Mouse (Mus musculus) lung, postnatal 0 days (tissue): ENCODE data around the gene Taar8b. TPM values are rescaled to one million over a fixed set of nuclear protein-coding genes. Genes with fewer than 3 reads are reported as not detected.
"Not testable (repeated sequence)": the region's sequence is repeated elsewhere in the genome, so short reads cannot be mapped to it uniquely, and the experiment has no call there.

ENCODE experiments used
- ATAC-seq: fragments of 200-750 bp; cut with Nextera tagmentation; 2 replicates; pipeline ENCODE4 v1.8.0; 2017; ENCODE audit warnings: moderate library complexity
- DNase-seq: peaks from one replicate; pipeline ENCODE4 v3.0.0-alpha.2; 2016; ENCODE audit warnings: low spot score
- H3K27ac ChIP-seq: fragments of 300-500 bp; sonication (generic); 2 replicates; pipeline ENCODE4 v1.5.1; 2014; ENCODE audit warnings: antibody characterized with exemption, mild to moderate bottlenecking, low read length, mixed read lengths
- H3K27me3 ChIP-seq: fragments of 300-500 bp; sonication (generic); replicated peaks from 2 replicates; pipeline ENCODE4 v1.6.1; 2014; ENCODE audit warnings: low read length, mixed read lengths; ENCODE audit not compliant: insufficient read depth
- H3K36me3 ChIP-seq: fragments of 300-500 bp; sonication (generic); 2 replicates; pipeline ENCODE4 v1.6.1; 2014; ENCODE audit warnings: low read length, mixed read lengths; ENCODE audit not compliant: insufficient read depth
- H3K4me1 ChIP-seq: fragments of 300-500 bp; sonication (generic); 2 replicates; pipeline ENCODE4 v1.6.1; 2014; ENCODE audit warnings: antibody characterized with exemption, low read depth, low read length, mixed read lengths; ENCODE audit not compliant: insufficient read depth
- H3K4me2 ChIP-seq: fragments of 300-500 bp; sonication (generic); replicated peaks from 2 replicates; pipeline ENCODE4 v1.6.1; 2014; ENCODE audit warnings: low read depth, mild to moderate bottlenecking, low read length, moderate library complexity, mixed read lengths
- H3K4me3 ChIP-seq: fragments of 300-500 bp; sonication (generic); 2 replicates; pipeline ENCODE4 v1.5.1; 2014; ENCODE audit warnings: low read depth, low read length
- H3K9ac ChIP-seq: fragments of 300-500 bp; sonication (generic); replicated peaks from 2 replicates; pipeline ENCODE4 v1.6.1; 2014; ENCODE audit warnings: low read depth, mild to moderate bottlenecking
- H3K9me3 ChIP-seq: fragments of 300-500 bp; sonication (generic); 2 replicates; pipeline ENCODE4 v1.6.1; 2016; ENCODE audit warnings: low read length, mixed read lengths
- CTCF ChIP-seq: IDR thresholded peaks from 2 replicates; pipeline ENCODE4 v1.5.1; 2016; ENCODE audit warnings: antibody characterized with exemption, mild to moderate bottlenecking
- EP300 ChIP-seq: IDR thresholded peaks from 2 replicates; pipeline ENCODE4 v1.6.1; 2016; ENCODE audit warnings: antibody characterized with exemption, mild to moderate bottlenecking, control low read depth
- WGBS: fragments of 180-500 bp; shearing (Covaris S2); extraction: QIAGEN DNeasy Blood & Tissue Kit; methylation state at CpG from one replicate; pipeline ENCODE4 v1.1.7; 2014; 5-methylcytosine and 5-hydroxymethylcytosine counted together
- polyA plus RNA-seq: library from polyadenylated mRNA; unstranded; fragments of >200 nt; fragmentation: Nextera tagmentation; extraction: Ambion mirVana; gene quantifications from 2 replicates; pipeline ENCODE4 v1.2.1, GENCODE M21; 2015

Gene Taar8b
- polyA plus RNA-seq, 1 experiment from 2014 or later = not detected

GRCm38 (mm10) chr10:24087168-24087567 lies 4.9 kb downstream of the Taar8b start:
- no peak for ATAC-seq
- 80% methylated on average over 2 of the region's 2 CpGs for WGBS
- no peaks in the 10 kb centered on the region for H3K9me3 ChIP-seq
- no peaks in the 10 kb centered on the region for H3K27me3 ChIP-seq
- no peaks in the 10 kb centered on the region for H3K4me1 ChIP-seq
- H3K27ac ChIP-seq = no peak overlapping the region
- no peaks in the 10 kb centered on the region for H3K36me3 ChIP-seq
- H3K9ac ChIP-seq = no peak overlapping the region
- no peak overlapping the region for H3K4me2 ChIP-seq
- no peak for DNase-seq
- TF ChIP-seq CTCF = no peak
- TF ChIP-seq EP300 = no peak
- H3K4me3 ChIP-seq = no peak overlapping the region

- H3K27me3 ChIP-seq = no peaks in the 10 kb centered on the region
- peak; percentile 9 for DNase-seq
- no peak overlapping the region for H3K27ac ChIP-seq
- H3K4me1 ChIP-seq = no peaks in the 10 kb centered on the region
- TF ChIP-seq EP300 = no peak
- TF ChIP-seq CTCF = no peak
- H3K9me3 ChIP-seq = no peaks in the 10 kb centered on the region
- no peaks in the 10 kb centered on the region for H3K36me3 ChIP-seq
- H3K4me3 ChIP-seq = no peak overlapping the region
- no peak for ATAC-seq
- no peak overlapping the region for H3K4me2 ChIP-seq
- 46% methylated on average over 5 of the region's 5 CpGs for WGBS
- no peak overlapping the region for H3K9ac ChIP-seq
Observed at GRCm38 (mm10) chr10:24086555-24086954, 5.5 kb downstream of the Taar8b start.

DNA sequence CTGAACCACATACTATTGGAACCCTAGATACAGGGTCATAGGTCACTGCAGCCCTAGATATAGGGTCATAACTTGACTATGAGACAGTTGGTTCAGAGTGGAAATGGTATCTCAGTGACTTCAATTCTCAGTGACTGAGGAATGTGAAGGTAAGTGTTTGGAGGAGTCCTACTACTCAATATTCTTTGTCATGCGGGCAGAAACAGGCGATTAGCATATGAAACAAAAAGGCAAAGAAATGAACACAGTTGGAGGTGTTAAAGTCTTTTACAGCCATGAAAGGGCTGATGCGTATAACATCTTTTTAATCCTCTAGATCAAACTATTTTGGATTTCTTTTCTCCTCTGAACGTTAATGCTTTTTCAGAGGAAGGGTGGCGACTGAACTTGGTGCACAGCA lies 6.2 kb downstream of the Taar8b start:
- H3K9me3 ChIP-seq = no peaks in the 10 kb centered on the region
- H3K9ac ChIP-seq = no peak overlapping the region
- DNase-seq = no peak
- H3K36me3 ChIP-seq = no peaks in the 10 kb centered on the region
- 61% methylated on average over 5 of the region's 5 CpGs for WGBS
- no peak for ATAC-seq
- no peak overlapping the region for H3K4me3 ChIP-seq
- no peaks in the 10 kb centered on the region for H3K27me3 ChIP-seq
- H3K4me1 ChIP-seq = no peaks in the 10 kb centered on the region
- H3K27ac ChIP-seq = no peak overlapping the region
- no peak overlapping the region for H3K4me2 ChIP-seq
- TF ChIP-seq CTCF (no peak), EP300 (no peak)

DNA sequence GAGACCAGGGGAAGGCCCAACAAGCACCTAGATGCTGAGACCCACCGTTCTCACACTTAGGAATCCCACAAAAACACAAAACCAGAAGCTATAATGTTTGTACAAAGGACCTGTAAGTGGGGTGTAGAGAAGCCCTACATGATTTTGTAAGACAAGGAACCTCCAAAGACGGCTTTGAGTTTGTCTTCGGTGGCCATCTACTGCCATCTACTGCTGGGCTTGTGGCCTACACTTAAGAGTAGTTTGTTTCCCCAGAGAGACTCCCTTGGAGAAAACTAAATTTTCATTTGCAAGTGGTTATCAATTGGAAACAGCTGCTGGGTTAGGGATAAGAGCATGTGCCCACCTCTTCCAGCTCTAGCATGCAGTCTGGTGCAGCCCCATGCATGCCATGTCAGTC lies 11.9 kb downstream of the Taar8b start:
- H3K27me3 ChIP-seq = no peaks in the 10 kb centered on the region
- no peak overlapping the region for H3K4me3 ChIP-seq
- TF ChIP-seq EP300 (no peak), CTCF (peak; percentile 73)
- H3K4me1 ChIP-seq = no peaks in the 10 kb centered on the region
- ATAC-seq (no peak), DNase-seq (peak; percentile 69)
- 16% methylated on average over 3 of the region's 3 CpGs for WGBS
- H3K27ac ChIP-seq = no peak overlapping the region
- H3K4me2 ChIP-seq = no peak overlapping the region
- no peaks in the 10 kb centered on the region for H3K9me3 ChIP-seq
- H3K9ac ChIP-seq = no peak overlapping the region
- H3K36me3 ChIP-seq = no peaks in the 10 kb centered on the region

GRCm38 (mm10) chr10:24076200-24076599 lies 15.9 kb downstream of the Taar8b start, which contains the start of gene Taar8a:
Gene Taar8a, plus strand, starts transcription at chr10:24076500.
- H3K27ac ChIP-seq, H3K4me3 ChIP-seq, H3K36me3 ChIP-seq, H3K9ac ChIP-seq, DNase-seq, ATAC-seq, H3K4me2 ChIP-seq, H3K27me3 ChIP-seq, H3K9me3 ChIP-seq, H3K4me1 ChIP-seq: not testable (repeated sequence)
- 86% methylated on average over 2 of the region's 4 CpGs for WGBS

- H3K36me3 ChIP-seq, H3K4me1 ChIP-seq, ATAC-seq, H3K27me3 ChIP-seq, H3K9ac ChIP-seq, H3K4me3 ChIP-seq, H3K4me2 ChIP-seq, H3K9me3 ChIP-seq, H3K27ac ChIP-seq, DNase-seq: not testable (repeated sequence)
- WGBS = 23% methylated on average over 2 of the region's 2 CpGs
Observed at GRCm38 (mm10) chr10:24074751-24075150, 17.3 kb downstream of the Taar8b start.

- 73% methylated on average over 3 of the region's 3 CpGs for WGBS
- Histone ChIP-seq H3K4me2 (no peak overlapping the region), H3K4me3 (no peak overlapping the region), H3K9me3 (no peaks in the 10 kb centered on the region), H3K36me3 (no peaks in the 10 kb centered on the region), H3K27me3 (no peaks in the 10 kb centered on the region), H3K9ac (no peak overlapping the region), H3K4me1 (no peaks in the 10 kb centered on the region), H3K27ac (no peak overlapping the region)
- no peak for DNase-seq
- TF ChIP-seq CTCF = no peak
- TF ChIP-seq EP300 = no peak
- ATAC-seq = no peak
Observed at GRCm38 (mm10) chr10:24058986-24059385, 33.1 kb downstream of the Taar8b start.
